Mouse (Mus musculus) heart, embryonic 15.5 days (tissue): ENCODE data around the gene Sec24c. TPM values are rescaled to one million over a fixed set of nuclear protein-coding genes. Genes with fewer than 3 reads are reported as not detected.
"Not testable (repeated sequence)": the region's sequence is repeated elsewhere in the genome, so short reads cannot be mapped to it uniquely, and the experiment has no call there.

Experiments used
- ATAC-seq: fragments of 200-750 bp; cut with Nextera tagmentation; replicated peaks from 2 replicates; pipeline ENCODE4 v1.8.0; 2017; ENCODE audit warnings: low read depth, moderate TSS enrichment; ENCODE audit not compliant: insufficient number of reproducible peaks, insufficient read depth, low FRiP score
- H3K27ac ChIP-seq: fragments of 300-500 bp; sonication (generic); 2 replicates; pipeline ENCODE4 v1.5.1; 2015; ENCODE audit warnings: mild to moderate bottlenecking, inconsistent platforms
- H3K27me3 ChIP-seq: fragments of 300-500 bp; sonication (generic); 2 replicates; pipeline ENCODE4 v1.6.1; 2015; ENCODE audit warnings: inconsistent platforms
- H3K36me3 ChIP-seq: fragments of 300-500 bp; sonication (generic); 2 replicates; pipeline ENCODE4 v1.6.1; 2015; ENCODE audit warnings: mild to moderate bottlenecking, inconsistent platforms
- H3K4me1 ChIP-seq: fragments of 300-500 bp; sonication (generic); replicated peaks from 2 replicates; pipeline ENCODE4 v1.6.1; 2015; ENCODE audit warnings: inconsistent platforms
- H3K4me2 ChIP-seq: fragments of 300-500 bp; sonication (generic); 2 replicates; pipeline ENCODE4 v1.6.1; 2015; ENCODE audit warnings: inconsistent platforms, mild to moderate bottlenecking, moderate library complexity
- H3K4me3 ChIP-seq: fragments of 300-500 bp; sonication (generic); 2 replicates; pipeline ENCODE4 v1.5.1; 2015; ENCODE audit warnings: mild to moderate bottlenecking, inconsistent platforms
- H3K9ac ChIP-seq: fragments of 300-500 bp; sonication (generic); 2 replicates; pipeline ENCODE4 v1.6.1; 2015; ENCODE audit warnings: mild to moderate bottlenecking, inconsistent platforms
- H3K9me3 ChIP-seq: fragments of 300-500 bp; sonication (generic); replicated peaks from 2 replicates; pipeline ENCODE4 v1.6.1; 2016; ENCODE audit warnings: inconsistent platforms
- WGBS: fragments of 180-500 bp; shearing (Covaris S2); methylation state at CpG from one replicate; pipeline ENCODE4 v1.1.7; 2015; ENCODE audit warnings: mixed read lengths; 5-methylcytosine and 5-hydroxymethylcytosine counted together
- polyA plus RNA-seq: library from polyadenylated mRNA; unstranded; fragments of >200 nt; fragmentation: Nextera tagmentation; extraction: Ambion mirVana; gene quantifications from 2 replicates; pipeline ENCODE4 v1.2.1, GENCODE M21; 2015

The Sec24c gene
- polyA plus RNA-seq, 1 experiment from 2014 or later: 57.3 TPM

GRCm38 (mm10) chr14:20701554-20701953, 27.4 kb downstream of the Sec24c start:
- no peak for ATAC-seq
- WGBS: 66% methylated on average over 8 of the region's 8 CpGs
- peaks cover 50% of the 10 kb centered on the region for H3K4me1 ChIP-seq

GRCm38 (mm10) chr14:20702096-20702740, 28.1 kb downstream of the Sec24c start:
- peaks cover 47% of the 10 kb centered on the region for H3K4me1 ChIP-seq

More at GRCm38 (mm10) chr14:20701554-20701953, 27.4 kb downstream of the Sec24c start:
- no peaks in the 10 kb centered on the region for H3K27me3 ChIP-seq
- H3K4me3 ChIP-seq: peak overlapping the region; percentile 65
- peak overlapping the region; percentile 70 for H3K4me2 ChIP-seq
- H3K27ac ChIP-seq: peak overlapping the region; percentile 90
- H3K9me3 ChIP-seq: no peaks in the 10 kb centered on the region
- peak overlapping the region; percentile 71 for H3K9ac ChIP-seq
- peaks cover 13% of the 10 kb centered on the region; the same call in 1 of the 2 replicates for H3K36me3 ChIP-seq

DNA sequence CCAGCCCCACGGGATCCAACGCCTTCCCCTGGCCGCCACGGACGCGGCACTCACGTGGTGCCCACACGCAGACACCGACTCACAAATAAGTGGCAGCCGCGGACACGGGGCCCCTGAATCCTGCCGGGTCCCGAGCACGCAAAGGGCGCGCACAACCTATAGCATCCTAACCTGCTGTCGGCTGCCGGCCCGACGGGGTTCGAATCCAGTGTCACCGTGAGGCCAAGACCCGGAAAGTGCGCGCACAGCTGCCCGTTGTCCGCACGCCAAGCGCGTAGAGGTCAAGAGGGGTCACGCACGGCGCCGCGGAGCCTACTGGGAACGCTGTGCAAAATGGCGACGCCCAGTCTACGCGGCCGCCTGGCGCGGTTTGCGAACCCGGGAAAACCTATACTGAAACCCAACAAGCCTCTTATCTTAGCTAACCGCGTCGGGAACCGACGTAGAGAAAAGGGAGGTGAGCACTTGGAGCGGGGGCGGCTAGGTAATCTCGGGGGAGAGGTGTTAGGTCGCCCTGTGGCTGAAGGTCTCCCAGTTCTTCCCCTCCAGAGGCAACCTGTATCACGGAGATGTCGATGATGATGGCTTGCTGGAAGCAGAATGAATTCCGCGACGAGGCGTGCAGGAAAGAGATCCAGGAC, 28.8 kb downstream of the Sec24c start, which contains the start of gene Chchd1:
TSS of gene Chchd1 (plus strand) at position 266 of the 641 bp plus-strand sequence.
- Histone ChIP-seq H3K36me3 (peaks cover 13% of the 10 kb centered on the region; the same call in 1 of the 2 replicates), H3K9me3 (no peaks in the 10 kb centered on the region), H3K4me2 (peak within 1 kb of the TSS; percentile 70), H3K27ac (peak within 1 kb of the TSS; percentile 90), H3K27me3 (no peaks in the 10 kb centered on the region), H3K4me3 (peak within 1 kb of the TSS; percentile 65), H3K9ac (peak within 1 kb of the TSS; percentile 71), H3K4me1 (peaks cover 42% of the 10 kb centered on the region)
- ATAC-seq: peak; percentile 76
- WGBS: under 1% methylated on average over 61 of the region's 61 CpGs

More at GRCm38 (mm10) chr14:20702096-20702740, 28.1 kb downstream of the Sec24c start:
- WGBS: 7% methylated on average over 15 of the region's 15 CpGs
- peak; percentile 14 for ATAC-seq
- H3K9ac ChIP-seq: peak overlapping the region; percentile 71
- H3K27me3 ChIP-seq: no peaks in the 10 kb centered on the region
- peaks cover 13% of the 10 kb centered on the region; the same call in 1 of the 2 replicates for H3K36me3 ChIP-seq
- peak overlapping the region; percentile 65 for H3K4me3 ChIP-seq
- peak overlapping the region; percentile 70 for H3K4me2 ChIP-seq
- no peaks in the 10 kb centered on the region for H3K9me3 ChIP-seq
- H3K27ac ChIP-seq: peak overlapping the region; percentile 90

GRCm38 (mm10) chr14:20703461-20703860, 29.4 kb downstream of the Sec24c start:
- not testable (repeated sequence) for H3K9me3 ChIP-seq, ATAC-seq, H3K27me3 ChIP-seq
- Histone ChIP-seq H3K4me3 (peak overlapping the region; percentile 65), H3K4me2 (peak overlapping the region; percentile 70), H3K27ac (peak overlapping the region; percentile 90), H3K4me1 (peaks cover 38% of the 10 kb centered on the region), H3K36me3 (0 out of 2 replicates have a peak, but pooled peaks cover 11% of the 10 kb centered on the region), H3K9ac (peak overlapping the region; percentile 71)
- 8% methylated on average over 8 of the region's 8 CpGs for WGBS

GRCm38 (mm10) chr14:20707201-20708190, 33.4 kb downstream of the Sec24c start, which contains the start of gene Zswim8:
Zswim8 (plus strand) TSS chr14:20707552.
- under 1% methylated on average over 72 of the region's 80 CpGs for WGBS
- peak within 1 kb of the TSS; percentile 81 for H3K4me2 ChIP-seq
- peak within 1 kb of the TSS; percentile 81 for H3K4me3 ChIP-seq
- H3K27ac ChIP-seq: peak within 1 kb of the TSS; percentile 91
- H3K36me3 ChIP-seq: peaks cover 28% of the 10 kb centered on the region
- peak; percentile 87 for ATAC-seq
- H3K27me3 ChIP-seq: no peaks in the 10 kb centered on the region
- H3K4me1 ChIP-seq: peaks cover 29% of the 10 kb centered on the region
- peak within 1 kb of the TSS; percentile 95 for H3K9ac ChIP-seq
- H3K9me3 ChIP-seq: no peaks in the 10 kb centered on the region

DNA sequence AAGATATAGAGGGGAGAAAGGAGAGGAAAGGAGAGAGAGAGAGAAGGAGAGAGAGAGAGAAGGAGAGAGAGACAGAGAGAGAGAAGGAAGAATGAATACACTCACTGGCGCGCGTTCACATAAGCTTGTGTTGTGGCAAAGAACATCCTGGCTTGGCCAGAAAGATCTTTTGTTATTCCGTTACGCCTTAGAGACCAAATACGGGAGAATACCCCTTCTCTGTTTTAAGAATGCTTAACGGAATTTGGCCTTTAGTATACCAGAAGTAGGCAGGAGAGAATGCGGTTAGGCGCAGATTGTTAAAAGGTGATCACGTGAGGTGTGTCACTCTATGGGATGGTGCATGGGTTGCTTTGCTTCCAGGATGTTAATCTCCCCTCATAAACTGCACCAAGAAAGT, 34.1 kb downstream of the Sec24c start:
- 4% methylated on average over 10 of the region's 10 CpGs for WGBS
- peaks cover 31% of the 10 kb centered on the region for H3K4me1 ChIP-seq
- peak overlapping the region; percentile 95 for H3K9ac ChIP-seq
- H3K36me3 ChIP-seq: peaks cover 35% of the 10 kb centered on the region
- H3K27me3 ChIP-seq: no peaks in the 10 kb centered on the region
- no peak for ATAC-seq
- H3K27ac ChIP-seq: peak overlapping the region; percentile 91
- H3K9me3 ChIP-seq: no peaks in the 10 kb centered on the region
- H3K4me2 ChIP-seq: peak overlapping the region; percentile 81
- peak overlapping the region; percentile 81 for H3K4me3 ChIP-seq

GRCm38 (mm10) chr14:20713832-20714231, 39.7 kb downstream of the Sec24c start:
- Histone ChIP-seq H3K36me3 (peaks cover 85% of the 10 kb centered on the region), H3K27me3 (no peaks in the 10 kb centered on the region), H3K4me1 (peaks cover 29% of the 10 kb centered on the region), H3K4me3 (no peak overlapping the region), H3K9ac (0 out of 2 replicates have a peak overlapping the region, but pooled peaks have one; percentile 23), H3K27ac (peak overlapping the region; percentile 77), H3K4me2 (peak overlapping the region; percentile 3; the same call in 1 of the 2 replicates), H3K9me3 (no peaks in the 10 kb centered on the region)
- peak; percentile 61 for ATAC-seq
- 32% methylated on average over 11 of the region's 11 CpGs for WGBS

- no peak overlapping the region for H3K27ac ChIP-seq
- 90% methylated on average over 10 of the region's 10 CpGs for WGBS
- no peak overlapping the region for H3K4me2 ChIP-seq
- no peaks in the 10 kb centered on the region for H3K27me3 ChIP-seq
- no peaks in the 10 kb centered on the region for H3K9me3 ChIP-seq
- no peak for ATAC-seq
- H3K4me1 ChIP-seq: peaks cover 14% of the 10 kb centered on the region
- peaks cover 99% of the 10 kb centered on the region for H3K36me3 ChIP-seq
- no peak overlapping the region for H3K9ac ChIP-seq
- H3K4me3 ChIP-seq: no peak overlapping the region
Measured at GRCm38 (mm10) chr14:20718443-20718842, 44.3 kb downstream of the Sec24c start.

GRCm38 (mm10) chr14:20719767-20720166, 45.7 kb downstream of the Sec24c start:
- ATAC-seq: no peak
- H3K9ac ChIP-seq: no peak overlapping the region
- H3K4me2 ChIP-seq: no peak overlapping the region
- 91% methylated on average over 12 of the region's 12 CpGs for WGBS
- no peaks in the 10 kb centered on the region for H3K9me3 ChIP-seq
- H3K36me3 ChIP-seq: peaks cover 99% of the 10 kb centered on the region
- peaks cover 4% of the 10 kb centered on the region; the same call in 1 of the 2 replicates for H3K4me1 ChIP-seq
- no peak overlapping the region for H3K4me3 ChIP-seq
- H3K27ac ChIP-seq: no peak overlapping the region
- H3K27me3 ChIP-seq: no peaks in the 10 kb centered on the region

DNA sequence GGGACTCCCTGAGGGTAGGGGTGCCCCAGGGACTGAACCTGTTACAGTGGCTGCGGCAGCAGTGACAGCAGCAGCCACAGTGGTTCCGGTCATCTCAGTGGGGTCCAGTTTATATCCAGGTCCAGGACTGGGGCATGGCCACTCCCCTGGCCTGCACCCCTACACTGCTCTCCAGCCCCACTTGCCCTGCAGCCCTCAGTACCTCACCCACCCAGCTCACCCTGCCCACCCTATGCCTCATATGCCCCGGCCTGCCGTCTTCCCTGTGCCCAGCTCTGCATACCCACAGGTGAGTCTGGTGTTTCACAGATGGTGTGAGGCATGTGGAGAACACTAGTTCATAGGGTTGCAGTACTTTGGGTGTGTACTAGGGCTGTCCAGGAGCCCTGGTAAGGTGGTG, 47.3 kb downstream of the Sec24c start:
- Histone ChIP-seq H3K27ac (no peak overlapping the region), H3K4me3 (no peak overlapping the region), H3K4me1 (peaks cover 12% of the 10 kb centered on the region), H3K9me3 (no peaks in the 10 kb centered on the region), H3K4me2 (no peak overlapping the region), H3K36me3 (peaks cover 87% of the 10 kb centered on the region), H3K9ac (no peak overlapping the region), H3K27me3 (no peaks in the 10 kb centered on the region)
- no peak for ATAC-seq
- WGBS: 66% methylated on average over 4 of the region's 4 CpGs
